In genomic region chr9:42688143-42688542, GRCm38 (mm10) we compare ENCODE assay signal across 9 mouse cellular contexts.
A peak's percentile ranks its signal among the peaks of the same experiment; 100 is the strongest.
DNase-seq lines count a peak whose midpoint lies in the region; ATAC-seq and TF ChIP-seq lines count a peak whose summit lies in the region.
"Had no signal": no experiment of that assay in that cellular context is flagged by ENCODE, and none has a peak within 500 bp of the region (broad histone marks: within the 10 kb centered on the region; RNA-seq: fewer than 3 reads in every experiment).

No protein-coding gene starts in this region.

- no peak overlapping the region for H3K9ac ChIP-seq in liver, embryonic 12.5 days
- no peak overlapping the region for H3K9ac ChIP-seq in embryonic facial prominence, embryonic 11.5 days (replicated peaks; ENCODE audit: low read length)
- no peak overlapping the region for H3K9ac ChIP-seq in kidney, embryonic 14.5 days (ENCODE audit: low read depth, low read length)
- no peak overlapping the region for H3K9ac ChIP-seq in lung, embryonic 14.5 days
- H3K9ac ChIP-seq: heart, embryonic 13.5 days had no signal

- H3K4me1 ChIP-seq in liver, embryonic 12.5 days: no peaks in the 10 kb centered on the region
- H3K4me1 ChIP-seq in embryonic facial prominence, embryonic 11.5 days (ENCODE audit: control insufficient read depth, insufficient read depth, low read length): no peaks in the 10 kb centered on the region
- H3K4me1 ChIP-seq in kidney, embryonic 14.5 days (ENCODE audit: control insufficient read depth, insufficient read depth, low read length): no peaks in the 10 kb centered on the region; the same call in 1 of the 2 replicates
- no peaks in the 10 kb centered on the region for H3K4me1 ChIP-seq in lung, embryonic 14.5 days (ENCODE audit: insufficient read depth)
- H3K4me1 ChIP-seq: heart, embryonic 13.5 days had no signal

- no peaks in the 10 kb centered on the region for H3K27me3 ChIP-seq in liver, embryonic 12.5 days (replicated peaks)
- H3K27me3 ChIP-seq in embryonic facial prominence, embryonic 11.5 days (ENCODE audit: control insufficient read depth, insufficient read depth, low read length): no peaks in the 10 kb centered on the region
- H3K27me3 ChIP-seq in kidney, embryonic 14.5 days (ENCODE audit: control insufficient read depth, insufficient read depth, low read length): no peaks in the 10 kb centered on the region
- H3K27me3 ChIP-seq in lung, embryonic 14.5 days (ENCODE audit: insufficient read depth, low read length): no peaks in the 10 kb centered on the region

- ATAC-seq in liver, embryonic 12.5 days: no peak
- no peak for ATAC-seq in embryonic facial prominence, embryonic 11.5 days (replicated peaks; ENCODE audit: insufficient number of reproducible peaks, low FRiP score, low TSS enrichment, low read depth)
- ATAC-seq in kidney, embryonic 14.5 days (ENCODE audit: low FRiP score, low TSS enrichment): 0 out of 2 replicates have a peak, but pooled peaks have one; percentile 30
- no peak for ATAC-seq in lung, embryonic 14.5 days (ENCODE audit: insufficient read depth)
- ATAC-seq in erythroid progenitor cell, adult 5-6 weeks (replicated peaks; ENCODE audit: low FRiP score, poor library complexity, severe bottlenecking): no peak

- DNase-seq in liver: peak; percentile 58
- DNase-seq in adrenal gland, postnatal 36 days: peak; percentile 63 to 80
- DNase-seq in embryonic facial prominence, embryonic 11.5 days (ENCODE audit: low spot score): peak; percentile 75
- peak; percentile 81 for DNase-seq in lung, embryonic 14.5 days
- peak; percentile 18 for DNase-seq in skeletal muscle tissue, adult 2 months (ENCODE audit: low read depth, low spot score)

- H3K36me3 ChIP-seq in liver, embryonic 12.5 days: no peaks in the 10 kb centered on the region
- H3K36me3 ChIP-seq in embryonic facial prominence, embryonic 11.5 days (replicated peaks; ENCODE audit: control insufficient read depth, insufficient read depth, low read depth, low read length): no peaks in the 10 kb centered on the region
- H3K36me3 ChIP-seq in kidney, embryonic 14.5 days (ENCODE audit: control insufficient read depth, insufficient read depth, low read length): no peaks in the 10 kb centered on the region
- no peaks in the 10 kb centered on the region for H3K36me3 ChIP-seq in lung, embryonic 14.5 days (ENCODE audit: insufficient read depth)
- H3K36me3 ChIP-seq: heart, embryonic 13.5 days had no signal

- no peak overlapping the region for H3K4me3 ChIP-seq in liver, embryonic 12.5 days
- no peak overlapping the region for H3K4me3 ChIP-seq in embryonic facial prominence, embryonic 11.5 days (ENCODE audit: low read depth, low read length)
- no peak overlapping the region for H3K4me3 ChIP-seq in kidney, embryonic 14.5 days (ENCODE audit: low read length)
- H3K4me3 ChIP-seq in lung, embryonic 14.5 days (ENCODE audit: low read depth, low read length): no peak overlapping the region
- H3K4me3 ChIP-seq: heart, embryonic 13.5 days had no signal

- 28% methylated on average over 4 of the region's 4 CpGs for whole genome bisulfite sequencing in liver, embryonic 12.5 days (ENCODE audit: insufficient replicate concordance)
- WGBS in embryonic facial prominence, embryonic 11.5 days: 35% methylated on average over 4 of the region's 4 CpGs
- 37% methylated on average over 4 of the region's 4 CpGs for WGBS in kidney, embryonic 14.5 days
- 31% methylated on average over 4 of the region's 4 CpGs for WGBS in lung, embryonic 14.5 days

- H3K4me2 ChIP-seq in liver, embryonic 12.5 days: no peak overlapping the region
- H3K4me2 ChIP-seq in embryonic facial prominence, embryonic 11.5 days (ENCODE audit: low read depth, low read length): no peak overlapping the region
- H3K4me2 ChIP-seq in kidney, embryonic 14.5 days (replicated peaks; ENCODE audit: low read depth, low read length): no peak overlapping the region
- no peak overlapping the region for H3K4me2 ChIP-seq in lung, embryonic 14.5 days
- H3K4me2 ChIP-seq: heart, embryonic 13.5 days had no signal

- H3K9me3 ChIP-seq in liver, embryonic 12.5 days (replicated peaks): no peaks in the 10 kb centered on the region
- no peaks in the 10 kb centered on the region for H3K9me3 ChIP-seq in embryonic facial prominence, embryonic 11.5 days (replicated peaks; ENCODE audit: control insufficient read depth, low read length)
- H3K9me3 ChIP-seq in kidney, embryonic 14.5 days (ENCODE audit: control insufficient read depth, low read length): no peaks in the 10 kb centered on the region
- no peaks in the 10 kb centered on the region for H3K9me3 ChIP-seq in lung, embryonic 14.5 days (ENCODE audit: low read depth, low read length)
- H3K9me3 ChIP-seq: heart, embryonic 13.5 days had no signal

- no peak overlapping the region for H3K27ac ChIP-seq in liver, embryonic 12.5 days
- no peak overlapping the region for H3K27ac ChIP-seq in embryonic facial prominence, embryonic 11.5 days (replicated peaks; ENCODE audit: low read depth, low read length)
- H3K27ac ChIP-seq in kidney, embryonic 14.5 days (ENCODE audit: low read depth, low read length): no peak overlapping the region
- H3K27ac ChIP-seq in lung, embryonic 14.5 days (ENCODE audit: low read depth): no peak overlapping the region
- H3K27ac ChIP-seq: heart, embryonic 13.5 days had no signal

- peak; percentile 93 for TF ChIP-seq CTCF in lung, embryonic 14.5 days (IDR thresholded peaks at IDR 0.05; ENCODE audit: low read depth)

Comparison
In these comparisons a context has a peak if more than half of its experiments do, and no peak if none do; other contexts are left out.
1. DNase-seq: peak in every context shown above with its lines; median percentile 81 in lung, embryonic 14.5 days; 75 in embryonic facial prominence, embryonic 11.5 days; 72 in adrenal gland, postnatal 36 days; 58 in liver; 18 in skeletal muscle tissue, adult 2 months.